Mouse (Mus musculus) heart, adult 11 months (tissue): ENCODE results near the gene Inafm2.

ENCODE experiments used
- DNase-seq: peaks from one replicate; pipeline ENCODE4 v3.0.0; 2022

Inafm2 gene

GRCm38 (mm10) chr2:118786525-118786924 lies 41.0 kb downstream of the Inafm2 start:
- DNase-seq, result no peak

GRCm38 (mm10) chr2:118789501-118789900 lies 43.9 kb downstream of the Inafm2 start:
- peak; percentile 84 for DNase-seq

- no peak for DNase-seq
These were observed 44.6 kb downstream of the Inafm2 start for GRCm38 (mm10) chr2:118790221-118790550.

GRCm38 (mm10) chr2:118790551-118791525 lies 45.3 kb downstream of the Inafm2 start:
- DNase-seq, result peak; percentile 96

- DNase-seq, result peak; percentile 88
These were observed 46.2 kb downstream of the Inafm2 start for GRCm38 (mm10) chr2:118791591-118792258.

- no peak for DNase-seq
These were observed 46.7 kb downstream of the Inafm2 start for GRCm38 (mm10) chr2:118792259-118792613.

GRCm38 (mm10) chr2:118793636-118794035 lies 48.1 kb downstream of the Inafm2 start:
- DNase-seq, result peak; percentile 60
